Mouse (Mus musculus) embryo, embryonic 11 days (tissue): Measurements from ENCODE around the gene M6pr.

Experiments used
- DNase-seq: peaks from one replicate; pipeline ENCODE4 v3.0.0-alpha.2; 2015

Gene M6pr

GRCm38 (mm10) chr6:122308505-122309393 is at the start of gene M6pr:
TSS of gene M6pr (plus strand) at chr6:122308720.
- DNase-seq = peak; percentile 95

- no peak for DNase-seq
Measured at GRCm38 (mm10) chr6:122262543-122262942, 46.0 kb upstream of the M6pr start.

GRCm38 (mm10) chr6:122268561-122268960 is 40.0 kb upstream of the M6pr start:
- no peak for DNase-seq

GRCm38 (mm10) chr6:122269170-122269569 is 39.4 kb upstream of the M6pr start:
- no peak for DNase-seq

GRCm38 (mm10) chr6:122270152-122270551 is 38.4 kb upstream of the M6pr start:
- DNase-seq = no peak

- no peak for DNase-seq
Measured at GRCm38 (mm10) chr6:122274546-122274945, 34.0 kb upstream of the M6pr start.

- no peak for DNase-seq
Measured at GRCm38 (mm10) chr6:122276565-122276964, 32.0 kb upstream of the M6pr start.

- DNase-seq = no peak
Measured at GRCm38 (mm10) chr6:122282782-122283181, 25.7 kb upstream of the M6pr start, which contains the start of gene Klrg1. TSS of gene Klrg1 (minus strand) at chr6:122282882.

GRCm38 (mm10) chr6:122283429-122283828 is 25.1 kb upstream of the M6pr start:
- DNase-seq = no peak

- no peak for DNase-seq
Measured at GRCm38 (mm10) chr6:122284304-122284703, 24.2 kb upstream of the M6pr start.

- DNase-seq = no peak
Measured at GRCm38 (mm10) chr6:122284823-122285222, 23.7 kb upstream of the M6pr start.

- no peak for DNase-seq
Measured at GRCm38 (mm10) chr6:122288263-122288662, 20.3 kb upstream of the M6pr start.

- no peak for DNase-seq
Measured at GRCm38 (mm10) chr6:122289313-122289712, 19.2 kb upstream of the M6pr start.

GRCm38 (mm10) chr6:122290253-122290652 is 18.3 kb upstream of the M6pr start:
- peak; percentile 42 for DNase-seq

- DNase-seq = no peak
Measured at GRCm38 (mm10) chr6:122291264-122291663, 17.3 kb upstream of the M6pr start.

- DNase-seq = no peak
Measured at GRCm38 (mm10) chr6:122291735-122292134, 16.8 kb upstream of the M6pr start.

GRCm38 (mm10) chr6:122292184-122292583 is 16.3 kb upstream of the M6pr start:
- DNase-seq = no peak

GRCm38 (mm10) chr6:122293121-122293520 is 15.4 kb upstream of the M6pr start:
- DNase-seq = no peak

GRCm38 (mm10) chr6:122293796-122294195 is 14.7 kb upstream of the M6pr start:
- DNase-seq = no peak

GRCm38 (mm10) chr6:122294290-122294689 is 14.2 kb upstream of the M6pr start:
- no peak for DNase-seq

GRCm38 (mm10) chr6:122295242-122295641 is 13.3 kb upstream of the M6pr start:
- no peak for DNase-seq

- no peak for DNase-seq
Measured at GRCm38 (mm10) chr6:122296918-122297278, 11.6 kb upstream of the M6pr start.

GRCm38 (mm10) chr6:122297279-122298222 is 11.0 kb upstream of the M6pr start:
- DNase-seq = peak; percentile 76

- DNase-seq = no peak
Measured at GRCm38 (mm10) chr6:122298223-122298609, 10.3 kb upstream of the M6pr start.
